Mouse (Mus musculus) CD4-positive, CD25-positive, alpha-beta regulatory T cell, adult 2 months (primary cell): ENCODE measurements around the gene Lrrk1.
A peak's percentile ranks its signal among the peaks of the same experiment; 100 is the strongest.

ENCODE experiments used
- DNase-seq: peaks from one replicate; pipeline ENCODE4 v3.0.0-alpha.2; 2012; ENCODE audit warnings: low read depth, low spot score

Gene Lrrk1

DNA sequence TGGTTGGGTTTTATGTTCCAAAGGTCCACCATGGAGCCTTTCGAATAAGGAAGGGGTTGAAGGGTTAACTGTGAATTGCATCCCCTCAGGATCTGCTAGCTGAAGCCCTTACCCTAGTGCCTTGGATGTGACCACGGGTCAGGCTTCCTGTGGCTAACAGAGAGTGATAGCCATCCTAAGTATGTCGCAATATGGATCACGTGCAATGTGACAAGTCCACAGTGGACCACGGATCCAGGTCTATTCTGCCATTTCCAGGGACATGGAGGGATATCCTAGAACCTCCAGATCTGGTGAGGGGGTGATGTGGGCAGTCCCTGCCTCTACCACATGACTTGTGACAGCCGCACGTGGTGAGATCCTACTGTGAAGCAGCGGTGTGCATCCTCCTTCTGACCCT is 133.2 kb downstream of the Lrrk1 start:
- no peak for DNase-seq

GRCm38 (mm10) chr7:66253975-66254651 is 134.0 kb downstream of the Lrrk1 start:
- DNase-seq = no peak

DNA sequence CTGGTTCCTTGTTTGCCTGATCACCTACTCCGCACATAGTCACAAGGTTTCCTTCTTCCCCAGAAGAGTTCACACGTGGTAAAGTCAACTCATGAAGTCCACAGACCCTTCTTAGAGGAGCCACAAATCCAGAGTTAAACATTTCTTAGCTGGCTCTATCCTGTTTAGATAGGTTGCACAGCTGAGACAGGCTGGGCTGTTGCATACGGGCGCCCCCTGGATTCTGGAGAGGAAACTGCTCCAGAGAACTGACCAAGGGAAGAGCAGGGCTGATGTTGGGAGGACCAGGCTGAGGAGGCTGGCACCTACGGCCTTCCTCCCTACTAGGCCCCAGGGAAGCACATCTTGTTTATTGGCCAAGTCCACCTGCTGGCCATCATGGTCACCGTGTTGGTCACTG is 138.1 kb downstream of the Lrrk1 start:
- DNase-seq = peak; percentile 84

DNA sequence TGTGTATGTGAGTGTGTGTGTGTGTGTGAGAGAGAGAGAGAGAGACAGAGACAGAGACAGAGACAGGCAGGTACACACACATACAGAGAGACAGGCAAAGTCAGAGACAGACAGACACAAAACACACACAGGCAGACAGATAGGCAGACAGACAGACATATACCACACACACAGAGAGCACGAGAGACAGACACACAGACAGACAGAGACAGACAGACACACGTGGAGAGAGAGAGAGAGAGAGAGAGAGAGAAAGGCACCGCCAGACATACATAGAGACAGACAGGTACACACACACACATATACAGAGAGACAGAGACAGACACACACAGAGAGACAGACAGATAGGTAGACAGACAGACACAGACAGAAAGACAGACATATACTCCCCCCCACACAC is 138.7 kb downstream of the Lrrk1 start:
- DNase-seq = no peak

- DNase-seq = no peak
Measured at GRCm38 (mm10) chr7:66249020-66249419, 139.1 kb downstream of the Lrrk1 start.

DNA sequence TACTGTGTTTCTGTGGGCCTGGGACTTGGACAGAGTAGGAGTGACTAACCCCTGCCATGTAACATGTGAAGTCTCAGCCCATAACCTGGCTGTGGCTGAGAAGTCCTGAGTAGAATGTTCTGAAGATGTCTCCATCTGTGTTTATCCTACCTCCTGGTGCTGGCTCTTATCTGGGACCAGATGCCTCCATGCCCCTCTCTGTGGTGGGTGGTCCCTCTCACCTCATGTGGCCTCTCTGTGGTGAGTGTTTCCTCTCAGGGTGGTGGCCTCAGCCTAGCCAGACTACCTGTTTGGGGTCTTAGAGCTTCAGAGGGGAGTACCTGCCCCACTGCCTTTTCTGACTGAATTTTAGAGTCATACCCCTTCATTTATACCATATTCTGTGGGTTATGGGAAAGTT is 139.9 kb downstream of the Lrrk1 start:
- no peak for DNase-seq

DNA sequence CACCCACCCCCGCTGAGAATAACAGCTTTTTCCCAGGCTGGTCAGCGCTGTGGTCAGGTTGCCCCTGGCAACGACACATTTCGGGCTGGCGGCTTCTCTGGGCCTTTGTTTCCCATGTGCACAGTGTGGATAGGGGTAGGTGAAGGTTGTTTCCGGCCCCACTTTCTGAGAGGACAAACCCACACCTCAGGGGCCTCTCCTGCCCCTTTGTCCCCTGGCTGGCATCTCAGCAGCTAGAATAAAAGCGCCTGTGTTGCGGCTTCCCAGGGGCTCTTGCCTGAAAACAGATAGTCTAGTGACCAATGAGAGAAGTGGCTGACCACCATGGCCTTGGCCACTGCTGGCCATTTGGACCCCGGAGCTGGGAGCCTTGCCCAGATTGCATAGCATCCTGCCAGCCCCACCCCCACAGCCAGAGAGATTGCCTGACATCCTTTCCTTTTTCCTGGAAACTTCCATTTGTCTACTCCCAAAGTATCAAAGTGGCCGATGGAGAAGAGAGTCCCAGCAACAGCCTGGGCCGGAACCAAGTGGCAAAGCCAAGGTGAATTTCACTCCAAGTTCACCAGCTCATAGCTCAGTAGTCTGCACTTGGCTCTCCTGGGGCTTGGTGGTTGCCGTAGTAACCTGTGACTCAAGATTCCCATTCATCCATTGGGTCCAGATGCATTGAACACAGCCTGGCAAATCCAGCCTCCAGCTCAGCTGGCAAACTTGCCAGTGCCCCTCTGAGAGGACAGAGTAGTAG is 140.7 kb downstream of the Lrrk1 start:
- DNase-seq = no peak

DNA sequence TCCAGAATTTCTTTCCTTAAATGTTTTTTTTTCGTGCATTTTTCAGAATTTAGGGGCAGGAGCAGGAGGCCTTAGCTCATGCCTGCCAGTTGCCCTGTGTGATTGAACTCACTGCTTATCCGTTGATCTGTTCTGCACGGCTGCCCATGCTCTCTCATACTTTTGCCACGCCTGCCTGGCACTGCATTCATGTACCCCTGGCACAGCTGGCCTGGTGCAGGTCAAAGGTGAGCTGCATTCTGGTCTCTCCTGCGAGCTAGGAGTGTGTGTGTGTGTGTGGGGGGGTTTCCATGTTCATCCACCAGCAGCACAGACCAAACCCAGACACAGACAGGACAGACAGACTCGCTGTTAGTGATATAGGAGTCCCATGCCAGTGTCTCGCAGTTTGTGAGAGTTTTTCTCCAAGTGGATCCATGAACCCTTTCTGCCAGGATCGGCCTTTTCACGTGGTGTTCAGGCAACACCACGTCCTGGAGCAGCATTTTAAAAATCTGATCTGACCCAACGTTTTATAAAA is 141.4 kb downstream of the Lrrk1 start:
- DNase-seq = no peak

DNA sequence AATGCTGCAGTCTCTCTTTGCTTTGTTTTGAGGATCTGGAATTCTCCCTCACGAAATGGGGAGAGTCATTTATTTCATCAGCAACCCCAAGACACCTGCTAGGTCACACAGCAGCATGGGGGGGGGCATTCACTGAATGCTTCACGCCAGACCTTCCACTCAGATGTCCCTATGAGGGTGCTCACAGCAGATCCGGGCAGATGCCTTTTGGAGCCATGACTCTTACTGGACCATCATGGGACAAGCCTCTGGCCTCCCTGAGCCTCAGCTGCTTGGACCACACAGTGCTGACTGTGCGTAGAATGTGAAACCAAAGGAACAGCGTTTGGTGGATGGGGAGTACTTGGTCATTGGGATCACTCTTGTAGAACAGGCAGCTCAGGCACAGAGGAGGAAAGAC is 142.5 kb downstream of the Lrrk1 start:
- no peak for DNase-seq

DNA sequence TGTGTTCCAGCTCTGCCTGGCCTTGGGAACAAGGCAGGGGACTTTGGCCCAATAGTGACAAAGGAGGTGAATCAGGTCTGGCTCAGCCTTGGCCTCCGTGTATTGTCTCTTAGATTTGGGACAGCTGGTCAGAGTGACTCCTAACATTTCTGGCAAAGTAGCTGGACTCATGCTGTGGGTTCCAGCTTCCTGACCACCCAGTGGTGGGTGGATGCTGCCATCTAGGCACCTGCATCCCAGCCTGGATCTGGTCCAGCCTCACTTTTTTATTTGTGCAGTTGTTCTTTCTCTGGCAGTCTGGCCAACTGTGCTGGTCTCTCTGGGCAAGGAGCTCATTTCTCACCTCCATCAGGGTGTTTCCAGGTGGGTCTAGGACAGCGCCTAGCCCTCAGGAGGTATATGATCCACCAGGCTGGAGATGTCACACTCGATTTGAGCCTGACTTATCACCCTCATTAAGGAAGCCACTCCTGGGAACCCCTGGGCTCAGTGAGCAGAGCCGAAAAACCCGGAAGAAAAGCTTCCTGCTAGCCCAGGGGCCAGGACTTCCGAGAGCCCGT is 144.3 kb downstream of the Lrrk1 start:
- DNase-seq = no peak

DNA sequence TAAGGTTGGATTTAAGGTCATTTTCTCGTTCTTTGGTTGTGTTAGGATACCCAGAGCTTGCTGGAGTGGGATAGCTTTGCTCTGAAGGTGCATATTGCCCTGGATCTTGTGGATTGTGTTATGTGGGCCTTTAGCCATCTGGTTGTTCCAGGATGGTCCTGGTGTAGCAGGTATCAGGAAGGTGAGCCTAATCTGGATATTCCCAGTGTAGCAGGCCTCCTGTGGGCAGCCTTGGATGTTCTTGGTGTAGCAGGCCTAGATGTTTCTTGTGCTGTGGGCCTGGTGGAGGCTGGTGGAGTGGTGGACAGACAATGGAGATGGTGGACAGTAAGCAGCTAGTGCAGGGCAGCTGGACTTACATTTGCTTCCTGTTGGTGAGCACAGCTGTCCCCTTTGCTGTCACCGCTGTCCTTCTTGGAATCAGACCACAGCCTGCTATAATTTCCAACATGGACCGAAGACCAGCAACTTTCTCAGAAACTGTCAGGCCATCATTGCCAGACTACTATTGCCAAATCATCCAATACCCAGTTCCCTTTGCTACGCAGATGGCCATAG is 146.2 kb downstream of the Lrrk1 start:
- DNase-seq = no peak

DNA sequence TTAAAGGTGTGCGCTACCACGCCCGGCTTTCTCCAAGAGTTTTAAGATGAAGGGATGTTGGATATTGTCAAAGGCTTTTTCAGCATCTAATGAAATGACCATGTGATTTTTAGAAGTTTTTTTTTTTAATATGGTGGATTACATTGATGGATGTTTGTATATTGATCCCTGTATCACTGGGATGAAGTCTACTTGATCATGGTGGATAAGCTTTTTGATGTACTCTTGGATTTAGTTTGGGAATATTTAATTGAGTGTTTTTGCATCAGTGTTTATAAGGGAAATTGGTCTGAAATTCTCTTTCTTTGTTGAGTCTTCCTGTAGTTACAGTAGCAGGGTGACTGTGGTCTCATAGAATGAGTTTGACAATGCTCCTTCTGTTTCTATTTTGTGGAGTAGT is 150.0 kb downstream of the Lrrk1 start:
- no peak for DNase-seq

DNA sequence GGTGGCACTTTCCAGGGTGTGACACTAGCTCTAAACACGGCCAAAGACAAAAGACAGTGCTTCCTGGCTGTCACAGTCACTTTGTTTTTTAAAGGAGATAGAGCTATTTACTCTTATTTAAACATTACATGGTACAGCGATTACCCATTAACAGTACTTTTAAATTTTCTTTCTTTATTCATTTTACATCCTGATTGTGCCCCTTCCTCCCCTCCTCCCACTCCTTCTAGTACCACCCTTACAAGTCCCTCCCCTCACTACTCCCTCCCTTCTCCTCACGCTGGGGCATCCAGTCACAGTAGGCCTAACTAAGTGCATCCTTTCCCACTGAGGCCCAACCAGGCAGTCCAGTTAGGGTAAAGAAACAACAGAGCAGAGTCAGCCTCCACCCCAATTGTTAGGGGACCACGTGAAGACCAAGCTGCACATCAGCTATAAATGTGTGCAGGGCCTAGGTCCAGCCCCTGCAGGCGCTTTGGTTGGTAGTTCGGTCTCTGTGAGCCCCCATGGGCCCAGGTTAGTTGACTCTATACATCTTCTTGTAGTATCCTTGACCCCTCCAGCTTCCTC is 154.1 kb downstream of the Lrrk1 start:
- DNase-seq = no peak

- DNase-seq = peak; percentile 69
Measured at GRCm38 (mm10) chr7:66233141-66233946, 154.8 kb downstream of the Lrrk1 start.

DNA sequence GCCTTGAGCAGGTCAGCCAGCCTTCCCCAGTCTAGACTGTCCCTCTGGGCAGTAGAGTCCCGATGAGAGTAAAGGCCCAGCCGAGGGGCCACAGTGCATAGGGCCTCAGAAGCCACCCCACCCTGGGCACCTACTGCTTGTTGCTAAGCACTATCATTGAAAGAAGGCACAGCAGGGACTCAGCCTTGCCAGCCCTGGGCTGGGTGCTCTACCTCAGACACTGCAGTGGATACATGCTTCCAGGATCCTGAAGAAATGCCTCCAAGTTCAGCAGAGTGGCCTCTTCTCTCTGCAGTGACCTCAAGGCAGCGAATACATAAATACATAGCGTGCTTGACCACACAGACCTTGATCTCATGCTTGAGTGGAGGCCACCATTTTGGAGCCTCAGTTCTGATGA is 156.3 kb downstream of the Lrrk1 start:
- DNase-seq = no peak

DNA sequence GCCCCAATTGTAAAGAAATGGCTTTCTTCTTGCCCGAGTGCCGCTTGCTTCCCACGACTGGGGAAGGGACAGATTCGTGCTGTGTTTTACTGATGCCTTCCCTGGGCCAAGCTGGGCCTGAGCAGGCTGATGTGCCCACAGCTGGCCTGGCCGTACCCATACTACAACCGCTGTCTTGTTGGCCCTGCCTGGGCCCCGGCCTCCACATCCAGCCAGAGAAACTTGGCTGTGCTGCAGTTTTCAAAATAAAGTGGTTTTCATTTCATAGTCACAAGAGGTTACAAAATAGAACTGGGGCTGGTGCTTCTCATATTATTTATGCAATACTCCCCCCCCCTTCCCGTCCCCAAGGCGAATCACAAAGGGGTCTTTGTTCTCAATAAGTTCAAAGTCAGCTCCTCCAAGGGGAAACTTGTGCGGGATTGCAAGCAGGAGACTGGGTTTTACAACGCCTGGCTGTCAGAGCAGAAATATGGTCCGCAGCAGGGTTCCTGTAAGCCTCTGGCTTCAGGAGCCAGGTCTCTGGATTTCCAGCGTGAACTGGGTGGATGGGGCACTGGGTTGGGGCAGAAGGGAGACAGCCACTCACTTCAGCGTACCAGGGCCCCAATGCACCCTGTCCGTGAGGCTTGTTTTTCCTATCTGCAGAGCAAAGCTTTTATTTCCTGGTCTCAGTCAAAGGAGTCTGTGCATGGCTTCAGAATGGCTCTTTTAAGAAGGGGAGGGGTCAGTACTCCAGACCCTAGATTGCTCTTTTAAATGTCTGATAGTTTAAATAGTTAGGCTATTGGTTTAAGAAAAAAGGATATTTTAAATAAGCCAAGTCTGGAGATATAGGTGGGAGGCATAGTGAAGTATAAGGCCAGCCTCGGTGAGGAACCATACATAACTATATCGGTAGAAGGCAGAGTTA is 157.3 kb downstream of the Lrrk1 start:
- DNase-seq = no peak

GRCm38 (mm10) chr7:66230246-66230637 is 157.9 kb downstream of the Lrrk1 start:
- peak; percentile 44 for DNase-seq

DNA sequence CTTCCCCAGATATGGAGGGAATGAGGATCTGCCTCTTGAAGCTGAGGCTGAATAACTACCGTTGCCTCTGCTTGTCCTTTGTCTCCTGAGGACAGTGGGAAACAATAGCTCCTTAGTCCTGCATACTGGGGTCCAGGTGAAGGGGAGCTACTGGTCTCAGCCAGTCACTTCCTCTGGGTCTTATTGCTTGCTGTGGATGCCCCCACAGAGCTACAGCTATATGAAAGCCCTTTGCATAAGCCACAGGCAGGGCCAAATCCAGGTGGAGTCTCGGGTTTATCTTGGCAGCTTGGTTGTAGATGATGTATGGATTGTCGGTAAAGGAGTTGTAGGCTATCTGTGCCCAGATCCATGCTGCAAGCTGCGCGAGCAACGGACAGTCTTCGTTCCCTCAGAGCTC is 158.7 kb downstream of the Lrrk1 start:
- DNase-seq = no peak

DNA sequence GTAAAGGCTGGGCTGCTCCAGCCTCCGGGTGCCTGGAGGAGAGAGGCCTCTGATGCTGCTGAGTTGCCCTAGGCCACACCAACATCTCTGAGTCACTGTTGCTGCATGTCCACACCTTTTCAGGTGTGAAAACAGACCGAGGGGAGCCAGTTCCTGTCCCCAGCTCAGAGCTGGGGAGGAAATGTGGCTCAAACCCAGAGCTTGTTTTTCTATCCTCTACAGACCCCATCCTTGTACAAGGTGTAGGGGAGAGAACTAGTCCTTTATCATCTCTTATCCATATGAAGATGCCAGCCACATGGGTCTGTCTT is 159.6 kb downstream of the Lrrk1 start:
- no peak for DNase-seq

GRCm38 (mm10) chr7:66227814-66228609 is 160.1 kb downstream of the Lrrk1 start:
- DNase-seq = no peak
